Mouse (Mus musculus) heart, embryonic 14.5 days (tissue): ENCODE data around the gene Nos1. TPM values are rescaled to one million over a fixed set of nuclear protein-coding genes. Genes with fewer than 3 reads are reported as not detected.

Experiments
- ATAC-seq: fragments of 200-750 bp; cut with Nextera tagmentation; 2 replicates; pipeline ENCODE4 v1.8.0; 2017; ENCODE audit warnings: low read depth, moderate TSS enrichment; ENCODE audit not compliant: insufficient number of reproducible peaks, insufficient read depth, low FRiP score
- H3K27ac ChIP-seq, 2 experiments: fragments of 200-500 bp in 1 of 2; fragments of 300-500 bp in 1 of 2; sonication (generic) in 1 of 2; replicated peaks in 1 of 2; 2 replicates each; pipeline ENCODE4 v1.5.1; 2012 to 2014; ENCODE audit warnings: low read depth in 2 of 2, low read length in 2 of 2, control low read depth in 1 of 2, mild to moderate bottlenecking in 1 of 2, mixed read lengths in 1 of 2; ENCODE audit not compliant: control insufficient read depth in 1 of 2, insufficient read depth in 1 of 2
- H3K27me3 ChIP-seq: fragments of 300-500 bp; sonication (generic); 2 replicates; pipeline ENCODE4 v1.6.1; 2014; ENCODE audit warnings: mild to moderate bottlenecking, low read length, control low read depth; ENCODE audit not compliant: control insufficient read depth, insufficient read depth
- H3K36me3 ChIP-seq: fragments of 300-500 bp; sonication (generic); 2 replicates; pipeline ENCODE4 v1.6.1; 2014; ENCODE audit warnings: mild to moderate bottlenecking, control low read depth, low read length, mixed read lengths; ENCODE audit not compliant: control insufficient read depth, insufficient read depth
- H3K4me1 ChIP-seq, 2 experiments: fragments of 200-500 bp in 1 of 2; fragments of 300-500 bp in 1 of 2; sonication (generic) in 1 of 2; 2 replicates each; pipeline ENCODE4 v1.6.1; 2012 to 2014; ENCODE audit warnings: low read length in 2 of 2, control low read depth in 1 of 2, mixed read lengths in 1 of 2; ENCODE audit not compliant: control insufficient read depth in 2 of 2, insufficient read depth in 2 of 2
- H3K4me2 ChIP-seq: fragments of 300-500 bp; sonication (generic); 2 replicates; pipeline ENCODE4 v1.6.1; 2014; ENCODE audit warnings: mild to moderate bottlenecking, low read length
- H3K4me3 ChIP-seq, 2 experiments: fragments of 200-500 bp in 1 of 2; fragments of 300-500 bp in 1 of 2; sonication (generic) in 1 of 2; 2 replicates each; pipeline ENCODE4 v1.5.1; 2012 to 2014; ENCODE audit warnings: low read length in 2 of 2, mild to moderate bottlenecking in 2 of 2, control low read depth in 1 of 2, low read depth in 1 of 2, moderate library complexity in 1 of 2; ENCODE audit not compliant: control insufficient read depth in 1 of 2, insufficient read depth in 1 of 2
- H3K9ac ChIP-seq: fragments of 300-500 bp; sonication (generic); 2 replicates; pipeline ENCODE4 v1.6.1; 2014; ENCODE audit warnings: mild to moderate bottlenecking, low read length
- H3K9me3 ChIP-seq: fragments of 300-500 bp; sonication (generic); 2 replicates; pipeline ENCODE4 v1.6.1; 2016; ENCODE audit warnings: low read length, control low read depth; ENCODE audit not compliant: control insufficient read depth
- WGBS: fragments of 180-500 bp; shearing (Covaris S2); extraction: QIAGEN DNeasy Blood & Tissue Kit; methylation state at CpG from one replicate; pipeline ENCODE4 v1.1.7; 2014; 5-methylcytosine and 5-hydroxymethylcytosine counted together
- polyA plus RNA-seq: library from polyadenylated mRNA; unstranded; fragments of >200 nt; fragmentation: Nextera tagmentation; extraction: Ambion mirVana; gene quantifications from 2 replicates; pipeline ENCODE4 v1.2.1, GENCODE M21; 2014

Nos1 gene
- polyA plus RNA-seq, 1 experiment from 2014 or later = 0.04 TPM

- no peak for ATAC-seq
- H3K27ac ChIP-seq = no peak overlapping the region
- no peaks in the 10 kb centered on the region for H3K4me1 ChIP-seq
- peaks cover 33% of the 10 kb centered on the region for H3K27me3 ChIP-seq
- no peak overlapping the region for H3K9ac ChIP-seq
- no peak overlapping the region for H3K4me2 ChIP-seq
- H3K4me3 ChIP-seq = no peak overlapping the region
- WGBS = 16% methylated on average over 13 of the region's 13 CpGs
- H3K36me3 ChIP-seq = no peaks in the 10 kb centered on the region
- H3K9me3 ChIP-seq = no peaks in the 10 kb centered on the region
Measured at GRCm38 (mm10) chr5:117864588-117865300, 83.9 kb downstream of the Nos1 start.

GRCm38 (mm10) chr5:117865876-117866275 is 85.0 kb downstream of the Nos1 start:
- H3K4me1 ChIP-seq = no peaks in the 10 kb centered on the region
- H3K4me2 ChIP-seq = no peak overlapping the region
- no peak overlapping the region for H3K9ac ChIP-seq
- H3K4me3 ChIP-seq = no peak overlapping the region
- H3K27me3 ChIP-seq = peaks cover 33% of the 10 kb centered on the region
- H3K9me3 ChIP-seq = no peaks in the 10 kb centered on the region
- no peak for ATAC-seq
- no peak overlapping the region for H3K27ac ChIP-seq
- 59% methylated on average over 16 of the region's 16 CpGs for WGBS
- no peaks in the 10 kb centered on the region for H3K36me3 ChIP-seq

GRCm38 (mm10) chr5:117871614-117872013 is 90.8 kb downstream of the Nos1 start:
- no peaks in the 10 kb centered on the region for H3K36me3 ChIP-seq
- H3K4me3 ChIP-seq = no peak overlapping the region
- ATAC-seq = no peak
- H3K4me1 ChIP-seq = no peaks in the 10 kb centered on the region
- WGBS = 44% methylated on average over 1 of the region's 1 CpGs
- H3K9ac ChIP-seq = no peak overlapping the region
- H3K27me3 ChIP-seq = 0 out of 2 replicates have a peak, but pooled peaks cover 6% of the 10 kb centered on the region
- no peak overlapping the region for H3K27ac ChIP-seq
- H3K9me3 ChIP-seq = no peaks in the 10 kb centered on the region
- no peak overlapping the region for H3K4me2 ChIP-seq

GRCm38 (mm10) chr5:117873807-117874206 is 93.0 kb downstream of the Nos1 start:
- Histone ChIP-seq H3K4me2 (no peak overlapping the region), H3K4me1 (no peaks in the 10 kb centered on the region), H3K9me3 (0 out of 2 replicates have a peak, but pooled peaks cover 6% of the 10 kb centered on the region), H3K27me3 (0 out of 2 replicates have a peak, but pooled peaks cover 4% of the 10 kb centered on the region), H3K27ac (no peak overlapping the region), H3K9ac (no peak overlapping the region), H3K36me3 (no peaks in the 10 kb centered on the region), H3K4me3 (no peak overlapping the region)
- WGBS = 78% methylated on average over 8 of the region's 8 CpGs
- ATAC-seq = no peak

GRCm38 (mm10) chr5:117874236-117874635 is 93.4 kb downstream of the Nos1 start:
- H3K27me3 ChIP-seq = 0 out of 2 replicates have a peak, but pooled peaks cover 4% of the 10 kb centered on the region
- no peak for ATAC-seq
- H3K9ac ChIP-seq = no peak overlapping the region
- H3K36me3 ChIP-seq = no peaks in the 10 kb centered on the region
- WGBS = 81% methylated on average over 7 of the region's 7 CpGs
- no peak overlapping the region for H3K4me3 ChIP-seq
- H3K4me1 ChIP-seq = no peaks in the 10 kb centered on the region
- H3K9me3 ChIP-seq = 0 out of 2 replicates have a peak, but pooled peaks cover 6% of the 10 kb centered on the region
- H3K4me2 ChIP-seq = no peak overlapping the region
- H3K27ac ChIP-seq = no peak overlapping the region

- 0 out of 2 replicates have a peak, but pooled peaks cover 6% of the 10 kb centered on the region for H3K9me3 ChIP-seq
- H3K27me3 ChIP-seq = no peaks in the 10 kb centered on the region
- WGBS = 33% methylated on average over 14 of the region's 14 CpGs
- no peak overlapping the region for H3K9ac ChIP-seq
- no peak for ATAC-seq
- no peaks in the 10 kb centered on the region for H3K4me1 ChIP-seq
- H3K4me3 ChIP-seq = no peak overlapping the region
- H3K36me3 ChIP-seq = no peaks in the 10 kb centered on the region
- no peak overlapping the region for H3K4me2 ChIP-seq
- H3K27ac ChIP-seq = no peak overlapping the region
Measured at GRCm38 (mm10) chr5:117879136-117879535, 98.3 kb downstream of the Nos1 start.

GRCm38 (mm10) chr5:117880916-117881555 is 100.2 kb downstream of the Nos1 start:
- H3K4me3 ChIP-seq = no peak overlapping the region
- ATAC-seq = no peak
- no peak overlapping the region for H3K9ac ChIP-seq
- H3K4me1 ChIP-seq = no peaks in the 10 kb centered on the region
- H3K9me3 ChIP-seq = 0 out of 2 replicates have a peak, but pooled peaks cover 6% of the 10 kb centered on the region
- 81% methylated on average over 9 of the region's 9 CpGs for WGBS
- H3K4me2 ChIP-seq = no peak overlapping the region
- no peaks in the 10 kb centered on the region for H3K36me3 ChIP-seq
- H3K27me3 ChIP-seq = no peaks in the 10 kb centered on the region
- no peak overlapping the region for H3K27ac ChIP-seq
